Mouse (Mus musculus) ES-E14 (cell line): ENCODE results near the gene Chaf1a.

Experiments
- HCFC1 ChIP-seq: IDR thresholded peaks from 2 replicates; pipeline ENCODE4 v1.6.1; 2012; ENCODE audit warnings: low read length, inconsistent platforms, borderline replicate concordance; ENCODE audit not compliant: insufficient read depth
- ZC3H11A ChIP-seq: IDR thresholded peaks from 2 replicates; pipeline ENCODE4 v1.6.1; 2012; ENCODE audit warnings: low read depth, mild to moderate bottlenecking, inconsistent platforms, low read length, borderline replicate concordance

DNA sequence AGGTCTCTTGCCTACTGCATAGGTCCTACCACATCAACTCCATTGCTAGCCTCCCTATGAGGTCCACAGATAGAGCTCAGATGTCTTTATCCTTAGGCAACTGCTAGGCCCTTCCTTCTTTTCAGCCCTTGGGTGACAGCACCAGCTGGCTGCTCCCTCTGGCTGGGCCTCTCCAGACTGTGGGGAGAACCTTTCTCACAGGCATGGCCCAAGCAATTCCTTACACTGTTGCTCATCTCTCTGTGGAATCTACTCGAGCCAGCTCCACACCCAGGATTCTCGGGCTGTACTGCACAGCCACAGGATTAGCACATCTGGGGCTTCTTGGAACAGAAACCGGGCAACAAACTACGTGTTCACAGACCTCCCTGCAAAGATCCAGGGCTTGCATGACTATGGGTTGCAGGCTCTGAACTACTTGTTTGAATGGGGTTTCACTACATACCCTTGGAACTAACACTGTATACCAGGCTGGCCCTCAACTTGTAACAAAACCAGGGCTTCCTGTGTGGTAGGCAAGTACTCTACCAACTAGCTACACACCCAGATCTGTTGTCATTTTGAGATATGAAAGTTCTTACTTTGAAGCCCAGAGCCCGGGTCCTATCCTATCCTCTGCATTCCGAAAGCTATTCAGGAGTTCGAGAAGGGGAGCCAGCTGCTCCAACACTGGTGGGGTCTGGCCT is 6.1 kb upstream of the Chaf1a start:
- no peak for TF ChIP-seq HCFC1
- no peak for TF ChIP-seq ZC3H11A
